Mouse (Mus musculus): Measurements from ENCODE around the gene Ehd3.
"Not testable (repeated sequence)": the region's sequence is repeated elsewhere in the genome, so short reads cannot be mapped to it uniquely, and the experiment has no call there.

Ehd3 gene

DNA sequence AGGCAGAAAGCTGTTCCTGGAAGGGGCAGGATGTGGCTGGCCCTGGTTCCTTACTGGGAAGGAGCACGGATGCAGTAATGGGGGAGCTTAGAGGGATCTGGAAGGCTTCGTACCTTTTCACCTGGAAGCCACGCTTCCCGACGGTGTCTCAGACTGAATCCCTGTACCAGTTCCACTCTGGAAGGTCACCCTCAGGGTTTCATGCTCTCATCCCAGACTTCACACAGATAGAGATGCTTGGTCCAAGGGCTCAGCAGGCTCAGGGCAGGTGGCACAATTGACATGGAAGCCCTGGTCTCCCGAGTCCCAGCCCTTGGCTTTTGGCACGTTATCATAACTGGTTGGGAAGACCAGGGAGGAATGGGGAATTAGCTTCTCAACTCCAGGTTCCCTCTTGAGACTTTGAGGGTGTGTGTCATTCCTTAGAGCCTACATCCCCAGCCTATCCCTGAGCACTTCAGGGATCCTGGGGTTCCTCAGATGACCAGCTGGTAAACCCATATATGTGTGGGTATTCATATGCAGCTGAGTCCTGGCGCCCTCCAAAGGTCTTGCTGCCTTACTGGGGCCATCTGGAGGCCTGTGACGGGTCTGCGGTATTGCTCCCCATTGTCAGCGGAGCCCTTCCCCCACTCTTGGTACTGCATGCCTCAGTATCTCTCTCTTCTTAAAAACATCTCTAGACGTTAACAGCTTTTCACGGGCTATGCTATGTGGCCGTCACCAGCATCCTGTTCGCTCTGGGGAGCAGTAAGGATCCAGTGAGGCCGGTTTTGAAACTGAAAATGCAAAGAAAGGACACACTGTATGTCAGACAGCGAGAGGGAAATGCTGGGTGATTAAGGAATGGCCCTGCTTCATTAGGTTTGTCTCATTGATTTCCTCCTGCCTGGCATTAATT, 19.4 kb downstream of the Ehd3 start:
- CTCF ChIA-PET, result interaction anchor here in 1 of 4 experiments (0.5 kb wide), 1 partner anchor 474 kb away, joined by 3 read pairs; no protein-coding TSS in a partner anchor

DNA sequence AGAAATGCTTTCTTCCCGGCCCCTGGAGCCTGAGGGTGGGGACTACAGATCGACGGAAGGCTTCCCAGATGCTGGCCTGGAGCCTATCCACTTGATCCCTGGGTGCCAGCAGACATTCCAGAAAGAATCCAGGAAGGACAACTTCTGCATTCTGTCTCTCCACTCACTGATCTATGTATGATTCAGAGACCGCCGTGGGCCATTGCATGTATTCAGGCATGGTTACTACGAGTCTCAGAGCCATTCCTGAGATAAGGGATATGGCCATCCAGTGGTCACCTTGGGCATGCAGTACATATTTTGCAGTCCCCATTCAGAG, 20.0 kb downstream of the Ehd3 start:
- CTCF ChIA-PET, result no interaction called here
- POLR2A ChIA-PET, result no interaction called here

More for the DNA sequence above, 19.4 kb downstream of the Ehd3 start:
- POLR2A ChIA-PET, result interaction anchor here in 1 of 4 experiments (0.5 kb wide), 1 partner anchor 293 kb away, joined by 3 read pairs; no protein-coding TSS in a partner anchor

- ChIA-PET CTCF (interaction anchor here in 1 of 4 experiments (1.1 kb wide), 1 partner anchor 21 kb away, joined by 3 read pairs; no protein-coding TSS in a partner anchor), POLR2A (no interaction called here)
These were observed 22.2 kb downstream of the Ehd3 start for GRCm38 (mm10) chr17:73826106-73826505.

DNA sequence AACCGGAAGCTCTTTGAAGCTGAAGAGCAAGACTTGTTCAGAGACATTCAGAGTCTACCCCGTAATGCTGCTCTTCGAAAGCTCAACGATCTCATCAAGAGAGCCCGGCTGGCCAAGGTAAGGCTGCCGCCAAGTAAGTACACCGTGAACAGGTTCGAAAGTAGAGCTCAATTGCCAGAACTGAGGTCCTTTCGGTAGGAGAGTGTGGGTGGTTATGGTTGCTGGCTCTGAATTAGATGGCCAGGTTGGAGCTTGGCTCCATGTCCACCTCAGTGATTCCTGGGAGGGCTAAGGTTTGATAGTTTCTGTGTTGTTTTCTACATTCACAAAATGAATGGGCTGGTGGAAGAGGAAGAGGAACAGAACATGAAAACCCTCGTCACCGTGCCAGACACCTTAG, 23.5 kb downstream of the Ehd3 start:
- ChIA-PET CTCF (no interaction called here), POLR2A (interaction anchor here in 1 of 4 experiments (0.5 kb wide), 1 partner anchor 10 kb away, joined by 3 read pairs; no protein-coding TSS in a partner anchor)

- POLR2A ChIA-PET, result interaction anchor here in 1 of 4 experiments (0.7 kb wide), 1 partner anchor 127 kb away, joined by 3 read pairs; no protein-coding TSS in a partner anchor
These were observed 26.6 kb downstream of the Ehd3 start for GRCm38 (mm10) chr17:73830511-73830910.

DNA sequence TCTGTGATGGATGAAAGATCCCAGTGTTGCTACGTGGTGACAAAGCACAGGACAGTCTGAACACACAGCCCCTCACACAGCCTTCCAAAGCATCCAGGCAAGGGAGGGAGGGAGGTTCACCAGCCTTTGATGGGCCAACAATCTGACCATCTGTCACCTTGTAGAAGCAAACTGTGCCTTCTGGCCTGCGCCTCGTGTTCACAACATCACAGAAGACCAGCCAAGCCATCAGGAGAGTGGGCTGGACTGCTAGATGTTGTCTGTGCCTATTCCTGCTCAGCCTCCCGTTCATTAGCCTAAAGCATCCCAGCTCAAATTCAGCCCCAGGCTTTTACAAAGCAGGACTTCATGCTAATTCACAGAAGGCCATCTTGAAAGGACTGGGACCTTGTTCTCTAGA, 27.5 kb downstream of the Ehd3 start:
- ChIA-PET CTCF (no interaction called here), POLR2A (no interaction called here)

More at GRCm38 (mm10) chr17:73830511-73830910, 26.6 kb downstream of the Ehd3 start:
- CTCF ChIA-PET, result no interaction called here

GRCm38 (mm10) chr17:73832901-73833300, 29.0 kb downstream of the Ehd3 start:
- ChIA-PET CTCF (no interaction called here), POLR2A (no interaction called here)

DNA sequence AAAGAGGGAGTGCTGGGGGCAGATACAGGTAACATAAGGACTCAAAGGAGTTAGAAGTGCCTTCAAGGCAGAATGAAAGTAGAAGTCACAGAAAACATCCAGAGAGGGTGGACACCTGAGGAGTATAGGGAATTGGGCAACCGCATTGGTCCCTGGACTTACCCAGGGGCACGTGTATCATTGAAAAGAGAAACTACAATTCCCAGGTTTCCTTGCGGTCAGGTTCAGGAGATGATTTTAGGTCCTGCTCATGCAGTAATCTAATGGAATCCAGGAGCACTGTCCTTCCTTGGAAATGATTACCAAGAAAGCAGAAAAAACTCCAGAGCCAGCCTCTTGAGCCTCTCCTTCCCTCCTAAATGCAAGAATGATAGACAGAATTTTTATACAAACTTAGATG, 29.5 kb downstream of the Ehd3 start:
- ChIA-PET CTCF (no interaction called here), POLR2A (no interaction called here)

DNA sequence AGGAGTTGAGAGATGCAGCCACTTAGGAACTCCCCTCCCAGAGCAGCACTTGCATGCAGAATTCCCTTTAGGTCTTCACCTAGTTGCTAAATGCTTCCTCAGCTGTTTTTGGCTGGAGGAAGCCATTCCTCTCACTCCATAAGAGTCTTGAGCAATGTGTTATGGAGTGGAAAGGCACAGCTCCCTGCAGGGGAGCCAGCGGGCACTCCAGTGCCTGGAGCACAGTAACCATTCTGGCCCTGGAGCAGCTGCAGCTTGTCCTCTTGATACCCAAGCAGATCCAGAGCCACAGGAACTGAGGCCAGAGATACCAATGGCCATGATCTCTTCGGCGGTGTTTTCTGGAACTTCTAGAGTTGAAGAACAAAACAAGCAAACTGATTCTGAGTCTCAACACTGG, 32.7 kb downstream of the Ehd3 start:
- CTCF ChIA-PET, result no interaction called here
- POLR2A ChIA-PET, result no interaction called here

DNA sequence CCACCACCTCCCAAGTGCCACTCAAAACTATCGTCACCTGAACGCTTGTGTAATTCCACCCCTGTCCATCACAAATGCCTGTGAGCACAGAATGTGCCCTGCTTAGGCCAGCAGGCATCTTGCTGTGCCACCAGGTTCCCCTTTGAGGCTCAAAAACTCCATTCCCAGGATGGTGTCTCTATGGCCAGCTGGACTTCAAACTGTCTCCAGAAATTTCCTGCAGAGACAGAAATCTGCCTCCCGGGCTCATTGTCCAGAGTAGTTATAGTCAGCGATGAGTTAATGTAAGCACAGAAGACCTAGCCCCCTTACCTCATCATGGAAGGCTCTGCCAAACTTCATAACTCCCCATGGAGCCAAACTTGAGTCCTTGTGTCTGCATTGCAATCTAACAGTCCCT, 33.3 kb downstream of the Ehd3 start:
- ChIA-PET CTCF (no interaction called here), POLR2A (no interaction called here)

- POLR2A ChIA-PET, result no interaction called here
These were observed 35.3 kb downstream of the Ehd3 start for GRCm38 (mm10) chr17:73839086-73839835.

GRCm38 (mm10) chr17:73839876-73840275, 35.9 kb downstream of the Ehd3 start:
- CTCF ChIA-PET, POLR2A ChIA-PET: not testable (repeated sequence)

More at GRCm38 (mm10) chr17:73839086-73839835, 35.3 kb downstream of the Ehd3 start:
- CTCF ChIA-PET, result no interaction called here

DNA sequence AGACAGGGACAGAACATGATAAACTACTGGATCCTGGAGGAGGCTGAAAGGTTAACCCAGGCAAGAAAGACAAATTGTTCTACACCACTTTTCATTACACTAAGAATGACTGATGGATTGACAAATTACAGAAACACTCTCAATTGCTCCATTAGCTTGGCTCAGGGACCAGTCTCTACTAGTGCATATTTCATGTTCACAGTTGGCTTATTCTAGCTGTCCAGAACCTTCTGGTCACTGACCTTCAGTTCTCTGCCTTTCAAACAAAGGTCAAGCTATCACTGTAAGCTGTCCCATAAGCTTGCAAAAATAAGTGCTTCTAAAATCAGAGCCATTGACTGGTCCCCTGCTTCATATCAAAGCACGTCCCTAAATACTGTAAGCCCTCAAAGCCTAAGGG, 39.0 kb downstream of the Ehd3 start:
- ChIA-PET CTCF (interaction anchor here in 1 of 4 experiments (0.5 kb wide), 1 partner anchor 1763 kb away, joined by 4 read pairs; no protein-coding TSS in a partner anchor), POLR2A (no interaction called here)

GRCm38 (mm10) chr17:73845632-73846031, 41.7 kb downstream of the Ehd3 start:
- POLR2A ChIA-PET, result no interaction called here
- CTCF ChIA-PET, result no interaction called here

DNA sequence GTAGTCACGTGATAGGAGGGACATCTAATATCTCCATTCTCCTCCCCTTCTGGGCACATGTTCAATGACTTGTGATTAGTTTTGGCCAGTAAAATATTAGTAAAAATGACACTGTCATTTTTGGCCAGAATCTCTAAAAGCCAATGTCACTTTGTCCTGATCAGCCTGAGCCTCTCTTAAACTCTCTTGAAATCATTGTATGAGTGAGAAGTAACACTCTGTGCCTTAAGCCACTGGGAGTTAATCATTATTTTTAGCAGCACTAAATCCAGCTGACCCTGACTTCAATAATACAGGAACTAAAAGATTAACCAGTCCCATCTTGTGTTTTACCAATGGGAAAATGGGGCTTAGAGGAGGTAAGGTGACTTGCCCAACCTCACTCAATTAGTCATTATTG, 43.5 kb downstream of the Ehd3 start:
- POLR2A ChIA-PET, result no interaction called here
- CTCF ChIA-PET, result no interaction called here

DNA sequence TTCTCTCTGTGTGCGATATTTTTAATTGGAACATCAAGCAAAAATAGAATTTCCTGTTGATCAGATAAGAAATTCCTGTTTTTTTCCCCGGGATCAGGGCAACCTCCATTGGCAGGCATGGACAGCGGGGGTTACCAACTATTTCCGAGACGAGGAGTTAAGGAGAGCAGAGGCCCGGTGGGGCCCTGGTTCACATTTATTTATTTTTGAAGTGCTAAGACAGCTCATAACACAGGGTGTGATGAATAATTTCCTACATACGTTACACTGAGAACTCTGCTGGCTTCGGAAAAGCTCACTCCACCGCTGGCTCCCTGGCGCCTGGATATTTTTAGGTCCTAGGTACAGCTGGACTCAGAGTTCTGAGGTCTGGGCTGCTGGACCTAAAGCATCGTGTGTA, 49.1 kb downstream of the Ehd3 start:
- ChIA-PET CTCF (no interaction called here), POLR2A (interaction anchor here in 1 of 4 experiments (1.4 kb wide), 1 partner anchor 14 kb away, joined by 3 read pairs; no protein-coding TSS in a partner anchor)

- POLR2A ChIA-PET, result interaction anchor here in 1 of 4 experiments (1.4 kb wide), 1 partner anchor 13 kb away, joined by 3 read pairs; no protein-coding TSS in a partner anchor
- CTCF ChIA-PET, result no interaction called here
These were observed 49.8 kb downstream of the Ehd3 start for GRCm38 (mm10) chr17:73853717-73854116.

DNA sequence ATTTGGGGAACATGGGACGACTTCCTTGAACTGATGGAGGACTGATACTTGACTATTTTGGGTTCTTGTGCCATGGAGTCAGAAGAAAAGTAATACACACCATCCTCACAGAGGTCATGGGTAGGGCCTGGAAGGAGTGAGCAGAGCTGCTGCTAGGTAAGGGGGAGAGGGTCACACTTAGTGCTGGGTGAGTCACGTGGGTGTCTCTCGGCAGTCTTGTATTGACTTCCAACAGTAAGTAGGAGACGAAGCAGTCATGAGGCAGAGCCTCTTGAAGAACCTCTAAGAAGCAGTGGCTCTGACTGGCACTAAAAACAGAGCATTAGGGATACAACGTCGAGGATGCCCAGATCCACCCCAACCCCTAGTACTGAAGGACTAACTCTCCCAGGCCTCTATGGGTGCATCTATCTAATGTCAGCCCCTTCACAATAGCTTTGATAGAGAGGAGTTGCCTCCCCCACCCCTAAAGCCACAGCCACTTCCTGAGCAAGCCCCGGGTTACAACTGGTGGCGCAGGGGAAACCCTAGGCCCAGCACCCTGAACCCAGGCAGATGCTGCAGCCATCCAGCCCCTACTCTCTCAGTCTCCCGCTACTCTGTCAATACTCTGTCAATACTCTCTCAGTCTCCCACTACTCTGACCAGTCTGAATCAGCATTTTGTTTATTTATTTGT, 65.2 kb downstream of the Ehd3 start:
- ChIA-PET POLR2A (no interaction called here), CTCF (no interaction called here)

GRCm38 (mm10) chr17:73870956-73871605, 67.1 kb downstream of the Ehd3 start:
- CTCF ChIA-PET, result no interaction called here
- POLR2A ChIA-PET, result interaction anchor here in 1 of 4 experiments (0.6 kb wide), 1 partner anchor 891 kb away, joined by 4 read pairs; no protein-coding TSS in a partner anchor

All from embryonic stem cell, embryonic (primary cell).